Mouse (Mus musculus) neural tube, embryonic 13.5 days (tissue): ENCODE measurements around the gene Klrb1c. TPM values are rescaled to one million over a fixed set of nuclear protein-coding genes. Genes with fewer than 3 reads are reported as not detected.
"Not testable (repeated sequence)": the region's sequence is repeated elsewhere in the genome, so short reads cannot be mapped to it uniquely, and the experiment has no call there.

Source experiments
- ATAC-seq: fragments of 200-750 bp; cut with Nextera tagmentation; 2 replicates; pipeline ENCODE4 v1.8.0; 2017; ENCODE audit warnings: low read depth, mild to moderate bottlenecking, moderate TSS enrichment, moderate library complexity
- H3K27ac ChIP-seq: fragments of 300-500 bp; sonication (generic); replicated peaks from 2 replicates; pipeline ENCODE4 v1.5.1; 2015; ENCODE audit warnings: moderate library complexity, mild to moderate bottlenecking, inconsistent platforms
- H3K27me3 ChIP-seq: fragments of 300-500 bp; sonication (generic); 2 replicates; pipeline ENCODE4 v1.6.1; 2015; ENCODE audit warnings: mild to moderate bottlenecking, inconsistent platforms
- H3K36me3 ChIP-seq: fragments of 300-500 bp; sonication (generic); 2 replicates; pipeline ENCODE4 v1.6.1; 2015; ENCODE audit warnings: mild to moderate bottlenecking, inconsistent platforms
- H3K4me1 ChIP-seq: fragments of 300-500 bp; sonication (generic); replicated peaks from 2 replicates; pipeline ENCODE4 v1.6.1; 2015; ENCODE audit warnings: inconsistent platforms
- H3K4me2 ChIP-seq: fragments of 300-500 bp; sonication (generic); 2 replicates; pipeline ENCODE4 v1.6.1; 2015; ENCODE audit warnings: inconsistent platforms, mild to moderate bottlenecking, moderate library complexity
- H3K4me3 ChIP-seq: fragments of 300-500 bp; sonication (generic); 2 replicates; pipeline ENCODE4 v1.5.1; 2015; ENCODE audit warnings: mild to moderate bottlenecking, inconsistent platforms
- H3K9ac ChIP-seq: fragments of 300-500 bp; sonication (generic); 2 replicates; pipeline ENCODE4 v1.6.1; 2015; ENCODE audit warnings: moderate library complexity, mild to moderate bottlenecking, inconsistent platforms
- H3K9me3 ChIP-seq: fragments of 300-500 bp; sonication (generic); 2 replicates; pipeline ENCODE4 v1.6.1; 2016; ENCODE audit warnings: inconsistent platforms
- WGBS: fragments of 180-500 bp; shearing (Covaris S2); methylation state at CpG from one replicate; pipeline ENCODE4 v1.1.7; 2015; 5-methylcytosine and 5-hydroxymethylcytosine counted together
- polyA plus RNA-seq: library from polyadenylated mRNA; unstranded; fragments of >200 nt; fragmentation: Nextera tagmentation; extraction: Ambion mirVana; gene quantifications from 2 replicates; pipeline ENCODE4 v1.2.1, GENCODE M21; 2015

The Klrb1c gene
- polyA plus RNA-seq, 1 experiment from 2014 or later = 0.10 TPM

DNA sequence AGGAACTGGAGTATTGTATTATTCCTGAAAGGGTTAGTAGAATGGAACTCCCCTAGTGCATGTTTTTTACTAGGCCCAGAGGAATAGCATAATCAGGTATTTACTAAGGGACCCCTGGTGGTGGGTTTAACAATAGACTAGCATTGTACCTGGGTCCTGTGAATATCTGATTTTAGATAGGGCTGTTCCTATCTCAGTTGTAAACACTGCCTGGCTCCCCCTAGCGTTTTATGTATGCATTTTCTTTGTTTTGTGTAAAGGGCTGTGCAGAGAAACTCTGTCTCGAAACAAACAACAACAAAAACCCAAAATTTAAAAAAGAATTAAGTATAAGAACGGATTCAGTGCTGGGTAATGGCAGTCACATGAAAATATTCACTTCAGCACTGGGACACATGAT, 18.0 kb upstream of the Klrb1c start:
- no peak overlapping the region for H3K27ac ChIP-seq
- ATAC-seq = no peak
- no peak overlapping the region for H3K4me3 ChIP-seq
- no peak overlapping the region for H3K9ac ChIP-seq
- H3K9me3 ChIP-seq = no peaks in the 10 kb centered on the region
- 67% methylated on average over 3 of the region's 3 CpGs for WGBS
- H3K4me1 ChIP-seq = peaks cover 3% of the 10 kb centered on the region; the same call in 1 of the 2 replicates
- no peak overlapping the region for H3K4me2 ChIP-seq
- H3K27me3 ChIP-seq = no peaks in the 10 kb centered on the region
- H3K36me3 ChIP-seq = no peaks in the 10 kb centered on the region

DNA sequence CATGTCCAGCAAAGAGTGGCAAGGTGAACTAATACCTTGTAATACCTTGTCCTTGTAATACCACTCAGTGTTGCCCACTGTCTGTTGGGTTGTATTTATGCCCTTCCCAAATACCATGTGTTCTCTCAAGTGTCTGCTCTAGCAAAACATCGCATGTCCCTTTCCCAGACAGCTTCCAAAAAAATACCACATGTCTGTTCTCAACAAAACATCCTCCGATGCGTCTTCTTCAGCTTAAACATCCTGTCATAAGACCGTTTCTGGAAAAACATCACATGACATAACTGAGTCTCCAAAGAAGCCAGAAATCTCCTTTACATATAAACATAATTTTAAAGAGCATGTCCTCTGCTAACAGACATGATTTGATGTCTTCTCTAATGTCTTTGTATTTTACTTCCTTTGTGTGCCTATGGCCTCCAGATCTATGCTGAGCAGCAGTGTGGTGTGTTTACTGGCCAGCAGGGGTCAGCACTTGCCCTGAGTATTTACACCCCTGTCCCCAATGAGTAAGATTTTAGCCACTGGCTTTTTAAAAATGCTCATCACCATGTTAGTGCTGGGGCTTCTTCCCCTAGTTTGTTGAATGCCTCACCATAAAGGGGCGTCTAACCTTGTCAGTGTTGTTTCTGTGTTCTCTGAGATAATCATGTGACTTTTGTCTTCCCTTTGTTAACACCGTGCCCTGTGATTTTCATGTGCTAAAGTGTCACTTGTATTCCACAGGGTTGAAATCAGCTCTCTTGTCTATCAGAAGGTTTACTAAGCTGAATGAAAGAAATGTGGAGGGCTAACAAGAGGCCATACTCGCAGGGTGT, 16.0 kb upstream of the Klrb1c start:
- H3K9ac ChIP-seq, H3K4me3 ChIP-seq, ATAC-seq, H3K9me3 ChIP-seq, H3K4me2 ChIP-seq, H3K36me3 ChIP-seq, H3K4me1 ChIP-seq, H3K27me3 ChIP-seq: not testable (repeated sequence)
- 66% methylated on average over 7 of the region's 7 CpGs for WGBS
- peak overlapping the region; percentile 65 for H3K27ac ChIP-seq

DNA sequence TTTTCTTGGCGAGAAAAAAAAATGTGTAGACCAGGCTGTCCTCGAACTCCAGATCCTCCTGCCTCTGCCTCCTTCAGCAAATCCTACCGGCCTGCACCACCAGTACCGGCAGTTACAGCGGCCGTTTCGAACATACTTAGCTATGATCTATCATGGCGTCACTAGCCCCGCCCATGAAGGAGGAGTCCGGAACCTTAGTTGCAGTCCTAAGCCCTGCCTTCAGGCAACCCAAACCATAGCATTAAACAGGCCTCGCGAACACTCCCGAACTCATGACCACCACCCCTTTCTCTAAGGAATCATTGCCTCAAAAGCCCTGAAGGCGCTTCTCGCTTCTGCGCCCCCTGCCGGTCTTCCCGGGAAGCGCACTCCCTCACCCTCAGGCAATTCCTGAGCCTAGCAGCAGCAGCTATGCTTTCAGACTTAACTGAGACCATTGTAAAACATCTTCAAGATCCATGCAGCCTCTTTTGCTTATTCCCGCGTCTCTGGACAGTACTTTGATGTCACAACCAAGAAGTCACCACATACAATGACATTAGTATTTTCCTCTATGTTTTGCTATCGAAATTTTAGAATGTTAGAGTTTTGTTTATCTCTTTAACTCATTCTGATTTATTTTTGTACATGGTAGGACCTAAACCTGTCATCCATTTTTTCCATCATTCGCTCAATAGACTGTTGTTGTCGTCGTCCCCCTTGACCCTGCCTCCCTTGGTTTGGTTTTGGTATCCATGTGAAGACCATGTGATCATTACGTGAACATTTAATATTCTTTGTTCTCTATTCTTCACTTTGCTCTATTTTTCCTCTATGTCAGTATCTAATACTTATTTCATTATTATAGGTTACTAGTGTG, 14.2 kb upstream of the Klrb1c start:
- Histone ChIP-seq H3K4me1 (peaks cover 8% of the 10 kb centered on the region), H3K4me2 (peak overlapping the region; percentile 62), H3K9me3 (no peaks in the 10 kb centered on the region), H3K27ac (peak overlapping the region; percentile 88), H3K4me3 (peak overlapping the region; percentile 45), H3K9ac (peak overlapping the region; percentile 68; the same call in 1 of the 2 replicates), H3K27me3 (no peaks in the 10 kb centered on the region), H3K36me3 (no peaks in the 10 kb centered on the region)
- ATAC-seq = peak; percentile 90
- WGBS = 6% methylated on average over 26 of the region's 26 CpGs

DNA sequence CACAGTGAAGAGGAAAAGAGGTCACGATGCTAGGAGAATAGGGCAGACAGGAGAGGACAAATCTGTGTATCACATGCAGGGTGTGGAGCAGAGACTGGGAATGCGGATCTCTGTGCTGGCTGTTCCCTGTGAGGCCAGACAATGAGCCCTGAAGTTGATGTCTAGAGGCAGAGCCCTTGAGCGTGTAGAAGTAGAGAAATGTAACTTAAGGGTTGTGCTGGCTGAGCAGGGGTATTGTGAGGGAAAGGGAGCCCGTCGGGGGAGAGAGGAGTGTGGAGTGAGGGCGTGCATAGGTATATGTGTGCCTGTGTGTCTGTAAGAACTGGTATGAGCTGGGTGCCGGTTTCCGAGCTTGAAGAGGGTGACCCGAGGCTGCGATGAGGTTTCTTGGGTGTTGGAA, 13.5 kb upstream of the Klrb1c start:
- Histone ChIP-seq H3K36me3 (no peaks in the 10 kb centered on the region), H3K4me1 (peaks cover 15% of the 10 kb centered on the region), H3K9ac (peak overlapping the region; percentile 68), H3K27ac (peak overlapping the region; percentile 88), H3K9me3 (no peaks in the 10 kb centered on the region), H3K4me3 (peak overlapping the region; percentile 45), H3K4me2 (peak overlapping the region; percentile 62), H3K27me3 (no peaks in the 10 kb centered on the region)
- peak; percentile 42 for ATAC-seq
- 12% methylated on average over 10 of the region's 10 CpGs for WGBS

DNA sequence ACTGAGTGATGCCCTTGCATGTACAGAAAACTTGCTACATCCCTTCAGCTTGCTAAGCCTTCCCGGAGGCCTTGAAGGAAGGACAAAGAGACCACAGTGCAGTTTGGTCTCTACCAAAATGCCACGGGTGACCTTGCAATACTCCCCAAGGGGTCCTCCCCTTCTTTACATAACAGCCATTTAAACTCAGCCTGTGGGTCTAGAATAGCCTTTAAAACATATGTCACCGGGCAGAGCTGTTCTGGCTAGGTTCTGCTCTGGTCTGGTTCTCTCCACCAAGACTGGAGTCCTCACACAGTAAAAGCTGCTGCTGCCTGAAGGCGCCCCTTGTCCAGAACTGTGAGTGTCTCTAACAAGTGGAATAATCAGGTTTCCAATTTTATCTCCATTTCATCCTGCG, 11.7 kb upstream of the Klrb1c start:
- WGBS = 72% methylated on average over 5 of the region's 5 CpGs
- H3K36me3 ChIP-seq, H3K27me3 ChIP-seq, H3K27ac ChIP-seq, H3K4me3 ChIP-seq, H3K9ac ChIP-seq, ATAC-seq, H3K9me3 ChIP-seq, H3K4me2 ChIP-seq: not testable (repeated sequence)
- H3K4me1 ChIP-seq = peaks cover 17% of the 10 kb centered on the region

DNA sequence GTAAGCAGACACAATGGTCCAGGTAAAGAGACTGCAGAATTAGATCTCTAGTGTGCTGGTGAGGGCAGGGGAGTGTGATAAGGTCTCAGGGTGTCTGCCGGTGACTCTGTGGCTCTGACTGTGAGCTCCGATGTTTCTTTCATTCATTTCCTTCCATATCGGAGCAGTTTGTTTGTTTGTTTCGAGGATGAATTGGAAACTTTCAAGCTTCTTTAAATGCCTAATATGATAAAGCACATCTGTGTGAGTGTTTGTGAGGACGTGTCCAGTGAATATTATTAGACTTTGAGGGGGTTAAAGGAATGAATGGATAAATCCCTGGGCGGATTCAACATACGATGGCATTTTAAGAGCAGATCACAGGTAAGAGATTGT, 10.9 kb upstream of the Klrb1c start:
- 24% methylated on average over 7 of the region's 7 CpGs for WGBS
- ATAC-seq = no peak
- Histone ChIP-seq H3K36me3 (no peaks in the 10 kb centered on the region), H3K4me3 (peak overlapping the region; percentile 62), H3K27me3 (no peaks in the 10 kb centered on the region), H3K27ac (peak overlapping the region; percentile 89), H3K4me2 (peak overlapping the region; percentile 54), H3K9me3 (no peaks in the 10 kb centered on the region), H3K4me1 (peaks cover 17% of the 10 kb centered on the region), H3K9ac (peak overlapping the region; percentile 74)

DNA sequence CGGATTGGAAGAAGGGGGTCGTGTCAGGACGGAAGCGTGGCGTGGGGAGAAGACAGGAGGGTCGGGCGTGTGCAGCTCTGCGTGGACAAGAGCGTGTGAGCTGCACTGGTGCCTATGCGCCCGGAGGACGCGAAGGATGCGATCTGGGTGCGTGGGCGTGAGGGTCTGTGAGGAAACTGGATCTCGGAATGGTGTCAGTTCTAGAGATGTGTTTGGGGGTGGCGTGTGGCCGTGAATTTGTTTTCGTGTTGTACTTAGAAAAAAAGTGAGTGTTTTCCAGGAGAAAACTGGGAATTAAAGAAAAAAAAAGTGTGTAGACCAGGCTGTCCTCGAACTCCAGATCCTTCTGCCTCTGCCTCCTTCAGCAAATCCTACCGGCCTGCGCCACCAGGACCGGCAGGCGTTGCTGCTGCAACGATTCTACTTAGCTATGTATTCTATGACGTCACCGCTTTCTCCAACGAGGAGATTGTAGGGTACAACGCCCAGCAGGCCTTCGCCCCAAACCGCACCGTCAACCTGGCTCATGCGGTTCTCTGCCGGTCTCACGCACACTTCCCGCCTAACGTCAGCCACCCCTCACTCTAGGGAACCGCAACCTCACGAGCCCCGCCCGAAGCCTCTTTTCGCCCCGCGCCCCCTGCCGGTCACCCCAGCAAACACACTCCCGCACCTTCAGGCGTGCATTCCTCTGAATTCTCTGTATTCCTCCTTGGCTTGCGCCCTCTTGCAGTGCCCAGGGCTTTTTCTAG, 10.3 kb upstream of the Klrb1c start:
- H3K36me3 ChIP-seq, H3K9me3 ChIP-seq, H3K27me3 ChIP-seq: not testable (repeated sequence)
- peak overlapping the region; percentile 89 for H3K27ac ChIP-seq
- peak overlapping the region; percentile 74 for H3K9ac ChIP-seq
- ATAC-seq = peak; percentile 82
- peak overlapping the region; percentile 62 for H3K4me3 ChIP-seq
- peak overlapping the region; percentile 64 for H3K4me2 ChIP-seq
- H3K4me1 ChIP-seq = peaks cover 17% of the 10 kb centered on the region
- under 1% methylated on average over 49 of the region's 49 CpGs for WGBS

DNA sequence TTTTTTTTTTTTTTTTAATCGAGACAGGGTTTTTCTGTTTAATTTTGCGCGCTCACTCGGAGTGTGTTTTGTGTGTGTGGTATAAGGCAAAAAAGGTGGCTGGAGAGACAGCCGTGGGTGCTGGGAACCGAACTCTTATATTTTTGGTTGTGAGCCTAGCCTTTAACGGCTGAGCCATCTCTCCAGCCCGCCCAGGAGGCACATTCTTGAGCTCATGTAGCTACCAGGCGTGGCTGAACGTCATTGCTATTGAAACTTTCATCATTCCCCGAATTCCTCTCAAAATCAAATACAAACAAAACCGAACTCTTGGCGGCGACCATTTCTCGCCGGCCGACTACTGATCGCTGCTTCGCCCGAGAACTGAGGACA, 9.7 kb upstream of the Klrb1c start:
- H3K36me3 ChIP-seq = not testable (repeated sequence)
- H3K9ac ChIP-seq = peak overlapping the region; percentile 74
- WGBS = under 1% methylated on average over 20 of the region's 20 CpGs

DNA sequence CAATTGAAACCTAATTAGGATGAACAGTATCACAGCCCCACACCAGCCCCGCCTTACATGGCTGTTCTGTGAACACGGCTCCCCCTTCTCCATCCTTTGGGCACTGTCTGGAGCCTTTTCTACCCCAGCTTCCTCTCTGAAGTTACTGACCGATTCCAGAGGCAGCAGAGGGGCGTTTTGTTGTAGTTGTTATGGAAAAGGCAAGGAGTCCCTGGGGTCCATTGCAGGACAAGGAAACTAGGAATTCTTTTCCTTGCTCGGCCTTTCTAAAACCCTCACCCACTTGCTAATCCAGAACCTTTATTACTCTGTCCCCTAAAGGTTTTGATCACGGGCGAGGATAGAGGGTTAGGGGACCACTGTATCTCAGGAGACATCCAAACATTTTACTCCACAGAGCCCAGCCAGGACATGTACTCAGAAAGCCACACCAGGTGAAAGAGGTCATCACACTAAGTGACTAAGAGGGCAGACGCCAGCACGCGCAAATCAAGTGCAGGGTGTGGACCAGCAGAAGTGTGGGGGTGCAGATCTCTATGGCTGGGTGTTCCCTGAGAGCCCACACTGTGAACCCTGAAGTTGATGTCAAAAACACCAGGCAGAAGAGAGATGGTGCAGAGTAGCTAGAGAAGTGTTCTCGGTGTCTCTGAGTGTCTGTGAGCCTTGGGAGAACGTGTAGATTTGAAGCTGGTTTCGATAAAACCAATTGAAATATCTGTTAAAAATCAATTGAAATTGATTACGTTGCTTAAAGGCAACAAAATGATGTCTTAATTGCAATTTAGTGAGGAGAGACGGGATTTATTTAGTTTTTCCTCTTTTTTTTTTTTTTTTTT, 9.1 kb upstream of the Klrb1c start:
- Histone ChIP-seq H3K9ac (peak overlapping the region; percentile 60), H3K27me3 (no peaks in the 10 kb centered on the region), H3K4me3 (peak overlapping the region; percentile 62), H3K36me3 (no peaks in the 10 kb centered on the region), H3K4me2 (peak overlapping the region; percentile 64), H3K9me3 (no peaks in the 10 kb centered on the region), H3K27ac (peak overlapping the region; percentile 46), H3K4me1 (peaks cover 17% of the 10 kb centered on the region)
- WGBS = 12% methylated on average over 15 of the region's 15 CpGs
- no peak for ATAC-seq

More for the DNA sequence above, 9.7 kb upstream of the Klrb1c start:
- not testable (repeated sequence) for H3K9me3 ChIP-seq, H3K27me3 ChIP-seq
- Histone ChIP-seq H3K4me1 (peaks cover 17% of the 10 kb centered on the region), H3K4me2 (peak overlapping the region; percentile 64), H3K4me3 (peak overlapping the region; percentile 62), H3K27ac (peak overlapping the region; percentile 89)
- ATAC-seq = peak; percentile 38

DNA sequence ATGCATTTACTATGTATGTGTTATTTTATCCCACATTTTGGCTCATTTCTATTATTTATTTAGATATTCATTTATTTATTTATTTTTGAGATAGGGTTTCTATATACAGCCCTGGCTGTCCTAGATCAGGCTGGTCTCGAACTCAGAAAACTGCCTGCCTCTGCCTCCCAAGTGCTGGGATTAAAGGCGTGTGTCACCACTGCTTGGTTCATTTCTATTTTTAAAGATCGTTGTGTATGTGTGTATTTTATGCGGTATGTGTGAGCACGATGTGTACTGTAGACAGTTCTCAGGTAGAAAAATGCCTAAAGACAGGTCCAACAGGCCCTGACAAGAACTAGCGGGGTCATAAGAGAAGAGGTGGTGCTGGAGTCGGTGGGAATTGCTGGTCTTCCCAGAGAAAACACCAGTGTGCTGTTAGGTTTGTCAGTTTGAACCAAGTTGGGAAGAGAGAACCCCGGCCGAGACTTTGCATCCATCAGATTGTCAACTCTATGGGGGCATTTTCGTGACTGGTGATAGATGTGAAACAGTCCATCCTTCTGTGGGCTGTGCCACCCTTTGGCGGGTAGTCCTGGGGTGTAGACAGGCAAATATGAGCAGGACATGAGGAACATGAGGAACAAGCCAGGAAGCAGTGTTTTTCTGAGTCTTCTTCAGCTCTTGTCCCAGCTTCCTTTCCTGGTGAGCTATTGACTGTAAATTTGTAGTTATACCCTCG, 8.3 kb upstream of the Klrb1c start:
- no peak overlapping the region for H3K9ac ChIP-seq
- 77% methylated on average over 12 of the region's 12 CpGs for WGBS
- ATAC-seq = no peak

More for the DNA sequence above, 8.3 kb upstream of the Klrb1c start:
- no peaks in the 10 kb centered on the region for H3K36me3 ChIP-seq
- H3K4me2 ChIP-seq = peak overlapping the region; percentile 64
- peaks cover 14% of the 10 kb centered on the region for H3K4me1 ChIP-seq
- H3K9me3 ChIP-seq = no peaks in the 10 kb centered on the region
- H3K4me3 ChIP-seq = peak overlapping the region; percentile 62
- H3K27me3 ChIP-seq = no peaks in the 10 kb centered on the region
- H3K27ac ChIP-seq = peak overlapping the region; percentile 46; the same call in 1 of the 2 replicates
